Mouse (Mus musculus) stomach, postnatal 0 days (tissue): ENCODE data around the gene Olfr1449. TPM values are rescaled to one million over a fixed set of nuclear protein-coding genes. Genes with fewer than 3 reads are reported as not detected.

Experiments used
- polyA plus RNA-seq: library from polyadenylated mRNA; unstranded; fragments of >200 nt; fragmentation: Nextera tagmentation; extraction: Ambion mirVana; gene quantifications from 2 replicates; pipeline ENCODE4 v1.2.1, GENCODE M21; 2015

Gene Olfr1449
- polyA plus RNA-seq, 1 experiment from 2014 or later, result not detected

Other genes with a start within 250 kb of the Olfr1449 start
- not detected in 2 replicates for gene Keg1, start 235.1 kb upstream of the Olfr1449 start, polyA plus RNA-seq
- gene Cntf, start 165.2 kb upstream of the Olfr1449 start, polyA plus RNA-seq, result 0.55 and 0.61 TPM in 2 replicates
- 8.6 and 8.9 TPM in 2 replicates for gene Zfp91, start 134.7 kb upstream of the Olfr1449 start, polyA plus RNA-seq
- 1.5 and 1.7 TPM in 2 replicates for gene Lpxn, start 134.6 kb upstream of the Olfr1449 start, polyA plus RNA-seq
- not detected in 2 replicates for gene Gm5244, start 84.2 kb upstream of the Olfr1449 start, polyA plus RNA-seq
- not detected in 2 replicates for gene Olfr1444, start 73.6 kb upstream of the Olfr1449 start, polyA plus RNA-seq
- not detected in 2 replicates for gene Olfr1445, start 47.0 kb upstream of the Olfr1449 start, polyA plus RNA-seq
- not detected in 2 replicates for gene Olfr1446, start 37.3 kb upstream of the Olfr1449 start, polyA plus RNA-seq
- gene Olfr1447, start 27.1 kb upstream of the Olfr1449 start, polyA plus RNA-seq, result not detected in 2 replicates
- gene Olfr1448, start 6.4 kb upstream of the Olfr1449 start, polyA plus RNA-seq, result not detected in 2 replicates
- not detected in 2 replicates for gene Olfr1450, start 19.4 kb downstream of the Olfr1449 start, polyA plus RNA-seq
- not detected in 2 replicates for gene Olfr1451, start 64.2 kb downstream of the Olfr1449 start, polyA plus RNA-seq
- not detected in 2 replicates for gene Olfr1453, start 97.5 kb downstream of the Olfr1449 start, polyA plus RNA-seq
- gene Olfr1454, start 129.8 kb downstream of the Olfr1449 start, polyA plus RNA-seq, result not detected in 2 replicates
- not detected in 2 replicates for gene Olfr1457, start 167.1 kb downstream of the Olfr1449 start, polyA plus RNA-seq
- gene Olfr1458, start 175.9 kb downstream of the Olfr1449 start, polyA plus RNA-seq, result not detected in 2 replicates
- gene Olfr1459, start 218.7 kb downstream of the Olfr1449 start, polyA plus RNA-seq, result 0.02 TPM in 1 of 2 replicates, not detected in the other
- not detected in 2 replicates for gene Olfr1461, start 232.2 kb downstream of the Olfr1449 start, polyA plus RNA-seq